In genomic region chr17:82828434-82828997, GRCm38 (mm10) we compare ENCODE assay signal across 17 mouse cellular contexts.
"Had no signal": no experiment of that assay in that cellular context is flagged by ENCODE, and none has a peak within 500 bp of the region (broad histone marks: within the 10 kb centered on the region; RNA-seq: fewer than 3 reads in every experiment).

No protein-coding gene starts in this region.

- H3K27ac ChIP-seq: lung, embryonic 15.5 days; macrophage; midbrain, embryonic 13.5 days; midbrain, embryonic 15.5 days; neural tube, embryonic 12.5 days had no signal

- ATAC-seq: liver, postnatal 0 days; lung, postnatal 0 days; midbrain, embryonic 13.5 days; midbrain, embryonic 15.5 days had no signal

- H3K4me1 ChIP-seq: lung, embryonic 15.5 days; megakaryocyte, embryonic 14.5 days; midbrain, embryonic 13.5 days; midbrain, embryonic 15.5 days; neural tube, embryonic 12.5 days had no signal

- H3K27me3 ChIP-seq: lung, embryonic 15.5 days; megakaryocyte, embryonic 14.5 days; midbrain, embryonic 13.5 days; midbrain, embryonic 15.5 days; neural tube, embryonic 12.5 days had no signal

- H3K4me3 ChIP-seq: lung, embryonic 15.5 days; megakaryocyte, embryonic 14.5 days; midbrain, embryonic 13.5 days; midbrain, embryonic 15.5 days; neural tube, embryonic 12.5 days had no signal

- H3K36me3 ChIP-seq: lung, embryonic 15.5 days; midbrain, embryonic 13.5 days; midbrain, embryonic 15.5 days; neural tube, embryonic 12.5 days had no signal

- H3K9ac ChIP-seq: liver, postnatal 0 days; lung, embryonic 15.5 days; midbrain, embryonic 13.5 days; midbrain, embryonic 15.5 days; neural tube, embryonic 12.5 days had no signal

- H3K9me3 ChIP-seq: lung, embryonic 15.5 days; midbrain, embryonic 13.5 days; neural tube, embryonic 12.5 days had no signal

- DNase-seq: liver, postnatal 0 days; lung, adult 2 months; lung, postnatal 14 days; lung, postnatal 36 days; right cerebral cortex, postnatal 25 days; right cerebral cortex, postnatal 4 days; spleen, adult 18-20 months; thymus, adult 18-20 months; thymus, postnatal 14 days; thymus, postnatal 36 days had no signal
